Mouse (Mus musculus) brain, embryonic 14.5 days (tissue): Measurements from ENCODE around the gene Nup210l. TPM values are rescaled to one million over a fixed set of nuclear protein-coding genes. Genes with fewer than 3 reads are reported as not detected.

ENCODE experiments used
- DNase-seq: peaks from one replicate; pipeline ENCODE4 v3.0.0-alpha.2; 2011; ENCODE audit warnings: low read depth
- CTCF ChIP-seq: fragments of 200-500 bp; IDR thresholded peaks from 2 replicates; pipeline ENCODE4 v1.5.1; 2012; ENCODE audit warnings: inconsistent platforms, mild to moderate bottlenecking, moderate library complexity, borderline replicate concordance; ENCODE audit not compliant: insufficient read depth, insufficient read length; ENCODE audit errors: extremely low read depth
- POLR2A ChIP-seq: fragments of 200-500 bp; IDR thresholded peaks from 2 replicates; pipeline ENCODE4 v1.6.1; 2012; ENCODE audit warnings: mild to moderate bottlenecking, inconsistent platforms, borderline replicate concordance; ENCODE audit not compliant: poor library complexity, insufficient read depth, insufficient read length, severe bottlenecking; ENCODE audit errors: extremely low read depth
- polyA plus RNA-seq: library from polyadenylated mRNA; depleted of rRNA; stranded (reverse); fragments of >200 nt; gene quantifications from 2 replicates; pipeline ENCODE4 v1.2.3, GENCODE M21; 2012

Nup210l gene
- polyA plus RNA-seq, 1 experiment, result 1.8 TPM

DNA sequence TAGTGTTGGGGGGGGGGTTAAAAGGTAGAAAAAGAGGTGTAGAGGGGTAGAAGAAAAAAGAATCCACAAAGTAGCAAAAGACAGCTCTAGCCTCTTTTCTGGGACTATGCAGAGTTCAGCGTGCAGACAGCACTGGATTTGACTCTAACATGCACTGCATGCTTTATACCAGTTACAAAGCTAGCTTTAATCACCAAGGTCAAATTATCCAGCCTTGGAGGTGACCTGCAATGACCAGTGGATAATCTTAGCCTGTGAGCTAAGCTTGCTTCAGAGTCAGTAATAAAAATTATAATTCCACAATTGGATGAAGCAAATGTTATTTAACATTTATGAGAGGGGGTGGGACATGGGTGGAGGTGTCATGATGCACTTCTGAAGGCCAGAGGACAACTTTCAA, 91.7 kb downstream of the Nup210l start:
- no peak for DNase-seq

DNA sequence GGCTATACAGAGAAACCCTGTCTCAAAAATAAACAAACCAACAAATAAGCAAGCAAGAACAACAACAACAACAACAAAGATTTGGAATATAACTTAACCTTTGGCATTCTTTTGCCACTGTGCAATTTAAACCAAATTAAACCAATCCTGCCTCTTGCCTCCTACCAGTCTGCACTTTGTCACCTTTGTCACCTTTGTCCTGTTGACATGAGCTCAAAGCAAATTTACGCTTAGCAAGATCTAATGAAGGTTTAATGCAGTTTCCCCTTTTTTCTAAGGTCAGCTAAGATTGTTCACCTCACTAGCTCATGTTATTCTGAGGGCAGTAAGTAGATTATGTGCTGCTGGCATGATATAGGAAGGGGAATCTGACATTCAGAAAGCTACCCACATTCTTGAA, 93.6 kb downstream of the Nup210l start:
- DNase-seq, result no peak
- TF ChIP-seq POLR2A, result no peak
- TF ChIP-seq CTCF, result no peak

More for the DNA sequence above, 91.7 kb downstream of the Nup210l start:
- TF ChIP-seq CTCF (no peak), POLR2A (no peak)

DNA sequence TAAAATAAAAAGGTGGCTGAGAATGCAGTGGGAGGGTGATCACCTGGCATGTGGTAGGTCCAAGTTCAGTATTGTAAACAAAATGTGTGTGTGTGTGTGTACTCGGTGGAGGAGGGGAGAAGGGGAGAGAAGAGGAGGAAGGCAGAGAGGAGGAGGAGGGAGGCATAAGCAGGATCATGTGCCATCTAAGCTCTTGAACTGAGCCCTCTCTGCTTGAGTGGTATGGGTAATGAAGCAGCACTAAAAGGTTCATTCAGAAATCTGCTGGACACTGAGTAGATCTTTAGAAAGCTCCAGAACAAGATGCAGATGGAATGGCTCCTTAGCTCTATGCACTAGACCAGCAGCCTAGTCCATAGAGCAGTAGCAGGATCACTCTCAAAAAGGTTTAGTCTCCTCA, 99.0 kb downstream of the Nup210l start:
- TF ChIP-seq CTCF (no peak), POLR2A (no peak)
- DNase-seq, result no peak

DNA sequence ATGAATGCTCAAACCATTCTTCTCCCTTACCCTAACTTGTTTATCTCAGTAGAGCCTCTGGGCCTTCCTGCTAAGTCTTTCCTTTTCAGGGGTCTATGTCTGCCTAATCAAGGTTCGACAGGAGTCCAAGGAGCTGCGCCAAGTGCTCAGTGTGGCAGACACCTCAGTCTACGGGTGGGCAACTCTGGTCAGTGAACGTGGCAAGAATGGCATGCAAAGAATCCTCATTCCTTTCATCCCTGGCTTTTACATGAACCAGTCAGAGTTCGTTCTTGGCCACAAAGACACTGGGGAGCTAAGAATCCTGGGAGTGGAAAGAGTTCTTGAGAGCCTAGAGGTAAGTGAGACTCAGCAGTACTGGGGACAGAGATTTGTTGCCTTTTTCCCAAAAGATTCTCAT, 99.7 kb downstream of the Nup210l start:
- no peak for DNase-seq
- no peak for TF ChIP-seq POLR2A
- no peak for TF ChIP-seq CTCF

DNA sequence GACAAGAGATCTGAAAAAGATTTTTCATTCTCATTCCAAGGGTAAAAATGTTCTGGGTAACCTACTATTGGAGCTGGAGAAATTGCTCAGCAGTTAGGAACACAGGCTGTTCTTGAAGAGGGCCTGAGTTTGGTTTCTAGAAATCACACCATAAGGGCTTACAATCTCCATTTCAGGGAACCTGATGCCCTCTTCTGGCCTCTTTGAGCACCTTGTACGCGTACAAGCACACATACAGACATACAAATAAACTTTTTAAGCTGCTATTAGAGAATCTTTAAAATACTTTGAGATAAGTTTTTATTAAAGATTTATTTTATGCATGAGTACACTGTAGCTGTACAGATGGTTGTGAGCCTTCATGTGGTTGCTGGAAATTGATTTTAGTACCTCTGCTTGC, 100.7 kb downstream of the Nup210l start:
- DNase-seq, result no peak
- no peak for TF ChIP-seq POLR2A
- TF ChIP-seq CTCF, result no peak

DNA sequence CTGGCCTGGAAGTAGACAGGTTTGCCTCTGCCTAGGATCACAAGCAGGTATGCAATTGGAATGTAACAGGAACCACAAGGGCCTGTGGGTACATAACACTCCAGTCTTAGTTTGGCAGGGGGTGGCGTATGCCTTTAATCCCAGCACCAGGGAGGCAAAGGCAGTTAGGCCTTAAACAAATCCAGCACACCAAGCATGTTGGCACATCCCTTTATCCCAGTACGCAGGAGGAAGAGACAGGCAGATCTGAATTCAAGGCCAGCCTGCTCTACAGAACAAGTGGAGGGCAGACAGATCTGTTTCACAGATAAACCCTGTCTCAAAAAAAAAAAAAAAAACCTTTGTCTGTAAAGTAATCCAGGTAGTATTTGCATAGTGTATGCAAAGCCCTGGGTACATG, 104.7 kb downstream of the Nup210l start:
- no peak for TF ChIP-seq CTCF
- TF ChIP-seq POLR2A, result no peak
- DNase-seq, result no peak

DNA sequence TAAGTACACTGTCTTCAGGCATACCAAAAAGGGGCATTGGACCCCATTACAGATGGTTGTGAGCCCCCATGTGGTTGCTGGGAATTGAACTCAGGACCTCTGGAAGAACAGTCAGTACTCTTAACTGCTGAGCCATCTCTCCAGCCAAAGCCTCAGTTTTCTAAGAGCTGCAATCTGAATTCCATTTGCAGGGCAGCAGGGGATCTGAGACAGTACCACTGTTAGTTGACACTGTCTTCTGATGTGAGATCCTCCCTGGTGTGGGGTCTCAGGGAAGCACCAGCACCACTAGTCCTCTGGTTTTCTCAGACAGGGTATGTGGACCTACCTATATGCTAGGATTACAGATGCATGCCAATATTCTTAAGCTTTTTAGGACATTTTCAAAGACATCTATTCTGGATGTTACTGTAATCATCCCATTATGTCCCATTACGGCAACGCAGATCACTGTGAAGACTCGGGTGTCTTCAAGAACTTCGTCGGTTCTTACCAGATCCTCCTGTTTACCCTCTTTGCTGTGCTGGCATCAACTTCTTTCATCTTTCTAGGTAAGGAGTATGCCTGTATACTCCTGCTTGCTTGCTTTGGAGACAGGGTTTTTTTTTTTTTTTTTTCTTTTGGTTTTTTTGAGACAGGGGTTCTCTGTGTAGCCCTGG, 106.1 kb downstream of the Nup210l start:
- no peak for TF ChIP-seq CTCF
- no peak for DNase-seq

DNA sequence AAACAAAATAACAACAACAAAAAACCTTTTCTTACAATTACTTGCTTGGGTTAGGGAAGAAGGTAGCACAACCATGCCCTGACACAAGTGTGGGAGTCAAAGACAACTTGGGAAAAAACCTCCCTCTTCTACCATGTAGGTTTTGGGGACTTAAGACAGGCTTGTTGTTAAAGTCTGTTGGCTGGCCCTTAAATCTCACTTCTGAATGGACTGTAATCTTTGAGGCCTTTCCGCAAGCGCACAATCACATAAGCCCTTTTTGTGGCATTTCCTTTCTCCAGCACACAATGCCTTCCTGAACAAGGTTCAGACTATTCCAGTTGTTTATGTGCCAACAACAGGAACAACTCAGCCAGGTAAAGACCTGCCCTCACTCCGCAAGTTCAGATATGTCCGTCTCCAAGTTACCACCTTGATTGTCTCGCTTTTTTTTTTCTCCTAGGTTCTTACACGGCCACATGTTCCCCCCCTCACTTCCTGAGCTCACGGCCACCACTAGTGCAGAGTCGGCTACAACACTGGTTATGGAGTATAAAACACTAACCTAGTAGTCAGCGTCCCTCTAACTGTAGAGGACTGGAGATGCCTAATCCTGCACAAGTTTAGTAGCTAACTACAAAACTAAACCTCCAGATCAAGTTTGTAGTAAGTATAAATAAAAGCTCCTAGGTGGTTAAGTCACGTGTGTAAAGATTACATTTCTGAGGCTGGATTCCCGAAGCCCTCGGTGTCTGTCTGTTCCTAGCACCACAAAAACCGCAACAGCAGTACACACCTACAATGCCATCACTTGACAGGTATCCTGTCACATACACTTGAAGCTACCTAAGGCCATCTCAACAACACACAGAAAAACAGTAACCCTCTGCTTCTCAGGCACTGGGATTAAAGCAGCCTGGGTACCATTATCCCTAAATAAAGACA, 107.8 kb downstream of the Nup210l start:
- TF ChIP-seq POLR2A (no peak), CTCF (no peak)

DNA sequence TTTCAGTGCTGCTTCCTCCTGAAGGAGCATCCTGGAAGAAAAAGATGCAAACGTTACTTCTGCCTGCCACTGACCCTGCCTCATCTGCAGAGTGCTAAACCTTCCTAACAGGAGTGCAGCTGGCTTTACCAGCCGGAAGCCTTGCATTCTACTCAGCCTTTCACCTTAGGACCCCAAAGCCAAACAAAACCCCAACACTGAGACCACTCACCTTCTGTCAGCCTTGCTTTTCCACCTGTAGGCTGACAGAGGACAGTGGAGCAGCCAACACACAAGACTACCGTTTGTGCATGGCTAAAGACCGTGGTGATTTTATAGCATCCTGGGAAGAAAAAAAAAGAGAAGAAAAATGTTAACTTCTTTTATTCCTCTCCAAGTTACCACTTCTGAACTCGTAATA, 108.8 kb downstream of the Nup210l start:
- TF ChIP-seq CTCF (no peak), POLR2A (no peak)

More for the DNA sequence above, 107.8 kb downstream of the Nup210l start:
- no peak for DNase-seq

DNA sequence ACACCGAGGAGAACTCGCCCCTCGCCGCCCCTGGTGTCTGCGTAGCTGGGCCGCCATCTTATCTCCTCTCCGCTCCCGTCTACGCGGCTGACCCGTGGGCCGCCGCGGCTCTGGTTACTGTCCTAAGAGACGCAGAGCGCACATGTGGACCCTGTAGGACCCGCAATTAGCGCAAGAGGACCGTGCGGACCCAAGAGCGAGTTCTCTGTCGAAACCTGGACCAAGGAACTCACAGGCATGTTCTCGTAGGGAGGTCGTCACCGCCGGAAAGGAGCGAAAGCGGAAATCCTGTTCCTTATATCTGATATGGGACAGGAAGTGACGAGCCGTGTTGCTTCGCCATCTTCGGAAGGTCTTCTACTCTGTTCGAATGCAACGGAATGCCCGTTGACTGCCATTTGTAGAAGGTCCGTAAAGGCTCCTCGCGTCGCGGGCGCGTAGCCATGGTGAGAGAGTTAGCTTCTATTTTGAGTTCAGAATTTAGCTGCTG, 109.5 kb downstream of the Nup210l start, which contains the start of the genes Rps27 and Rab13:
Rps27 (minus strand) TSS at position 275 of the 490 bp plus-strand sequence.
Rab13 (plus strand) TSS at position 319 of the 490 bp plus-strand sequence.
- TF ChIP-seq CTCF, result no peak
- peak; percentile 95; the same call in 1 of the 2 replicates for TF ChIP-seq POLR2A
- peak; percentile 98 for DNase-seq

More for the DNA sequence above, 108.8 kb downstream of the Nup210l start:
- no peak for DNase-seq

DNA sequence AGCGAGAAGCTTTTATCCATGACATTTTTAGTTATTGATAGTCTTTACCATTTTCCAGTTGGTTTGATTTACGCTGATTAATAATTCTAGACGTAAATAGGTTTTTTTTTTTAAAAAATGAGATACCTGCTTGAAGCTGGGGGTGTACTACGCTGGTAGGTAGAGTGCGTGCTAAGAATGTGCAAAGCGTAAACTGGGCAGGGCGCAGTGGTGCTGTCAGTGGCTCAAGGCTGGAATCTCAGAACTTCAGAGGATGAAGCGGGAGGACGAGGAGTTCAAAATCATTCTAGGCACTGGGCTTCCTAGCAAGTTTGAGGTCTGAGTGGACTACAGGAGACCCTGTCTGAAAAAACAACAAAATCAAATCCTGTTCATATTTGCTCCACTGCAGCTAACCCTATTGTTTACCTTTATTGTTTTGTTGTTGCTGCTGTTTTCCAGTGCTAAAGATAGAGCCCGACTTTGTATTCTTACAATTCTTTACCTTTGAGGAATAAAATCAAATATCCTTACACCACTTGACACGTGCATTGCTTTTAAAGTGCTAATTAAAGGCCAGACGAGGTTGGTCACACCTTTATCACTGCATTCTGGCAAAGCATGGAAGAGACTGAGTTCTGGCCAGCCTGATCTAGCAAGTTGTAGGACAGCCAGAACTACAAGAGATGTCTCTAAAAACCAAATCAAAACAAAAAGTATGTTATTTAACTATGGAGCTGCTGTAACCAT, 110.2 kb downstream of the Nup210l start:
- TF ChIP-seq POLR2A, result no peak
- peak; percentile 55 for DNase-seq
